Mouse (Mus musculus) ES-Bruce4 (cell line): Measurements from ENCODE around the gene Actr5.

Experiments
- CTCF ChIP-seq: IDR thresholded peaks from one replicate; pipeline ENCODE4 v1.8.1; 2011; ENCODE audit warnings: low read depth, low read length
- EP300 ChIP-seq: IDR thresholded peaks from 2 replicates; pipeline ENCODE4 v1.6.1; 2011; ENCODE audit warnings: low read depth, low read length; ENCODE audit not compliant: insufficient read depth
- POLR2A ChIP-seq: IDR thresholded peaks from one replicate; pipeline ENCODE4 v1.8.1; 2011; ENCODE audit warnings: low read length; ENCODE audit not compliant: insufficient read depth

DNA sequence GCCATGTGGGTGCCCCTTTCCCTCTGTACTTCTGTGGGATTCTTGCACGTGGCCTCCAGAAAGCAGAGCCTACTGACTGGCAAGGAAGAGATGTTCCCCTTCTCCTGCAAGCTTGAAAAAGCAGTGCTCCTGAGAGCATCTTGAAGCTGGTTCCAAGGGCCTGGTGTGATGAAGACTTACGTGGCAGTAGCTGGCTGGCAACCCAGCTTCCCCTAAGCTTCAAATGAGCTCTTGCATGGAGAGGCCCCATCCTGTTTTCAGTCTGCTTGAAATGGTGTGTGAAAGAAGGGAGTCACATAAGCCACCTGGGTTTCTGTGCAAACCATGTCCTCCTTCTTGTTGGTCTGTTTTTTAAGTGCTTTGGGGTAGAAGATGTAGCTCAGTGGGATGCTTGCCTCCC lies 17.9 kb downstream of the Actr5 start:
- no peak for TF ChIP-seq CTCF
- TF ChIP-seq EP300: no peak
- TF ChIP-seq POLR2A: no peak
